Mouse (Mus musculus) limb, embryonic 11.5 days (tissue): ENCODE measurements at regions not wholly inside any gene's neighbourhood (a gene's known extent, or its start where the extent isn't known, plus 50 kb on each side); places are given as distances from the start of the nearest gene placed in this dataset.

Experiments
- ATAC-seq: fragments of 200-750 bp; cut with Nextera tagmentation; 2 replicates; pipeline ENCODE4 v1.8.0; 2017; ENCODE audit warnings: low read depth; ENCODE audit not compliant: insufficient number of reproducible peaks, low FRiP score, low TSS enrichment
- DNase-seq: peaks from one replicate; pipeline ENCODE4 v3.0.0-alpha.2; 2015; ENCODE audit warnings: low spot score
- H3K27ac ChIP-seq: fragments of 300-500 bp; sonication (generic); replicated peaks from 2 replicates; pipeline ENCODE4 v1.5.1; 2014; ENCODE audit warnings: low read depth, mild to moderate bottlenecking, low read length
- H3K27me3 ChIP-seq: fragments of 300-500 bp; sonication (generic); 2 replicates; pipeline ENCODE4 v1.6.1; 2014; ENCODE audit warnings: mild to moderate bottlenecking, low read length, mixed read lengths; ENCODE audit not compliant: control insufficient read depth, insufficient read depth
- H3K36me3 ChIP-seq: fragments of 300-500 bp; sonication (generic); 2 replicates; pipeline ENCODE4 v1.6.1; 2014; ENCODE audit warnings: mild to moderate bottlenecking, low read length, moderate library complexity, mixed read lengths; ENCODE audit not compliant: control insufficient read depth, insufficient read depth
- H3K4me1 ChIP-seq: fragments of 300-500 bp; sonication (generic); 2 replicates; pipeline ENCODE4 v1.6.1; 2014; ENCODE audit warnings: low read length, mixed read lengths; ENCODE audit not compliant: control insufficient read depth, insufficient read depth
- H3K4me2 ChIP-seq: fragments of 300-500 bp; sonication (generic); 2 replicates; pipeline ENCODE4 v1.6.1; 2014; ENCODE audit warnings: low read depth, mild to moderate bottlenecking, moderate library complexity; ENCODE audit not compliant: severe bottlenecking
- H3K4me3 ChIP-seq: fragments of 300-500 bp; sonication (generic); 2 replicates; pipeline ENCODE4 v1.5.1; 2014; ENCODE audit warnings: low read depth, low read length
- H3K9ac ChIP-seq: fragments of 300-500 bp; sonication (generic); 2 replicates; pipeline ENCODE4 v1.6.1; 2014; ENCODE audit warnings: mild to moderate bottlenecking, low read length
- H3K9me3 ChIP-seq: fragments of 300-500 bp; sonication (generic); 2 replicates; pipeline ENCODE4 v1.6.1; 2016; ENCODE audit warnings: low read length; ENCODE audit not compliant: control insufficient read depth
- WGBS: fragments of 180-500 bp; shearing (Covaris S2); extraction: QIAGEN DNeasy Blood & Tissue Kit; methylation state at CpG from one replicate; pipeline ENCODE4 v1.1.7; 2014; 5-methylcytosine and 5-hydroxymethylcytosine counted together

DNA sequence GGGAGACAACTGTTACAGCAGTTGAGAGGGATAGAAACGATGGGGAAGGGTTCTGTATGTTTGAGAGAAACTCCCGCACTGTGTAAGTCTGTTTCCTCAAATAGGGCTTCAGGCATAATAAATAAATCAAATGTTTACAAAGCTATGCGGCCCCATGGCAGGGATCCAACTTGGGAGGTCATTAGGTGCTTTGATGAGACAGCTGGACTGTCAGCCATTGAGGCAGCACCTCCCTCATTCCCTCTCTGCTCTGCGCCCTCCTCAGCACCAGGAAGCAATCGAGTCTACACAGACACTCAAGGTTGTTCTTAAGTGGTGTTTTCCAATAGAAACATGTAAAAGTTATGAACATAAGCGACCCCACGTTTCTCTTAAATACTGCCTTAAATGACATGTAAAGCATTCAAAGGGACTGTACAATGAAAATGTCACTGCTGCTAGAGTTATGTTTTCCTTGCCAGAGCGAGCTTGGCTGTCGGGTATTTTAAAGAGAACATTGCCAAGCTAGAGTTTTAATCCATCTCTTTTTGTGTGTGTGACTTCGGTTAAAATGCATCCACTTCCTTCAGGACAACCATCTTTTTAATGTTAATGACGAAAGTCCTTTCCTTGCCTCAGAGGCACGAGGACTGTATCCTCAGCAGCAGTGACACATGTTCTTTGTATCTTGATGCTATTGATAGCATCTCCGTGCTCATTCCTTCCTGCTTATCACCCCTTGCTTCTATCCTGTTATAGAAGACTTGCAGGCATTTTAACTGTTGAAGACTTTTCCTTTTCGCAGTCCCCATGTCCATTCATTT, 176.5 kb downstream of the Nup35 start:
- DNase-seq (no peak), ATAC-seq (no peak)
- H3K36me3 ChIP-seq, result no peaks in the 10 kb centered on the region
- WGBS, result 59% methylated on average over 14 of the region's 14 CpGs
- no peaks in the 10 kb centered on the region for H3K27me3 ChIP-seq
- no peak overlapping the region for H3K4me2 ChIP-seq
- H3K9me3 ChIP-seq, result no peaks in the 10 kb centered on the region
- H3K4me1 ChIP-seq, result no peaks in the 10 kb centered on the region
- no peak overlapping the region for H3K4me3 ChIP-seq
- no peak overlapping the region for H3K27ac ChIP-seq
- H3K9ac ChIP-seq, result no peak overlapping the region

DNA sequence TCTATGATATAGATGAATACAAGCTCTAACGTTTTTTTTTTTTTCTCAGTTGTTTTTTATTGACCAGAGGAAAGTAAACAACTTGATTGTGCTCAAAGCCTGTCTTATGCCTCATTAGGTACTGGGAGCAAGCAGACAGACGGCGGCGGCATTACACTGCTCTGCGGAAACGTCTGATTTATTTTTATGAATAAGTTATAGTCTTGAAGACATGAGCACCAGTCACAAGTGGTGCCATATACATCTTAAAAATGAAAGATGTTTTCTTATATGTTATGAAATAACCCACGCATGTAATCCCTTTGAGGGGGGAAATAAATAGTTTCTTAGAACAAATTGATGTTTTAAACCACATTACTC, 177.1 kb downstream of the Nup35 start:
- WGBS, result 73% methylated on average over 7 of the region's 7 CpGs

DNA sequence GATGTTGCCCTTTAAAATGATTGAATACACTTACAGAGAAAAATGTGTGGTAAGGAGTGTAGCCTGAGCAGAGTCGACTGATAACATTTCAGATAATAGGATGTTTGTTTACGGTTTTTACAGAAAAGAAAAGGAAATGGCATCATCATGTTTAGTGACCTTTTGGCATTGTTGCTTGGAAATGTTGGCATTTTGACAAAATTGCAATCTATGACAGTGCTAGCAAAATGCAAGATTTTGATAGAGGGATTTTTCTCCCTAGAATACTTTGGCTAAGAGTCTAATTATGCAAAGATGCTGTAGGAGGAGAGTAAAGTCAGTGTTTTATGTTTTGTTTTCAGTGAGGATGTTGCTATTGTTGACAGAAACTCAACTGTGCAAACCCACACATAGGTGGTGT, 202.2 kb downstream of the Nup35 start:
- H3K36me3 ChIP-seq, result no peaks in the 10 kb centered on the region
- 84% methylated on average over 2 of the region's 2 CpGs for WGBS
- DNase-seq, result no peak

More for the DNA sequence above, 177.1 kb downstream of the Nup35 start:
- Histone ChIP-seq H3K4me2 (no peak overlapping the region), H3K4me1 (no peaks in the 10 kb centered on the region), H3K4me3 (no peak overlapping the region), H3K36me3 (no peaks in the 10 kb centered on the region), H3K9ac (no peak overlapping the region), H3K27ac (no peak overlapping the region), H3K9me3 (no peaks in the 10 kb centered on the region), H3K27me3 (no peaks in the 10 kb centered on the region)
- ATAC-seq (no peak), DNase-seq (no peak)

DNA sequence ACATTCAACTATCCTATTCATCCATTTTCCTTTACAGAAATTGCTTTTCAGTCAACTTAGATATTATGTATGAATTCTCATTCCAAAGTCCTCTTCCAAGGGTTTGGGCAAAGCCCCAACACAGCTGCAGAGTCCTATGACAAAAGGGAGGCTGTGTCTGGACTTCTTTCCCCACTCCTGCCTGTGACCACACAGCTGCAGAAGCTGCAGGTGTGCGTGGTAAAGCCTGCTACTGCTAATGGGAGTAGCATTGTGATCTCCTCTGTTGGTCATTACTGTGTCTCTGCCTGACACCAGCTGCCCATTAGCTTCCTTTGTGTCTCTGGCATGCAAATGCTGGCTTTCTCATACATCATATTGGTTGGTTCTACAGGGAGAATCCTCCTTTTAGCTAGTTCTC, 234.0 kb downstream of the Nup35 start:
- no peaks in the 10 kb centered on the region for H3K9me3 ChIP-seq
- H3K27me3 ChIP-seq, result no peaks in the 10 kb centered on the region
- H3K4me2 ChIP-seq, result no peak overlapping the region
- no peak overlapping the region for H3K4me3 ChIP-seq
- no peak overlapping the region for H3K27ac ChIP-seq
- DNase-seq, result no peak
- 39% methylated on average over 1 of the region's 1 CpGs for WGBS
- ATAC-seq, result no peak
- H3K36me3 ChIP-seq, result no peaks in the 10 kb centered on the region
- H3K9ac ChIP-seq, result no peak overlapping the region
- no peaks in the 10 kb centered on the region for H3K4me1 ChIP-seq

More for the DNA sequence above, 202.2 kb downstream of the Nup35 start:
- H3K4me3 ChIP-seq, result no peak overlapping the region
- no peaks in the 10 kb centered on the region for H3K9me3 ChIP-seq
- H3K9ac ChIP-seq, result no peak overlapping the region
- no peak for ATAC-seq
- H3K27me3 ChIP-seq, result no peaks in the 10 kb centered on the region
- H3K4me2 ChIP-seq, result no peak overlapping the region
- no peak overlapping the region for H3K27ac ChIP-seq
- H3K4me1 ChIP-seq, result no peaks in the 10 kb centered on the region

DNA sequence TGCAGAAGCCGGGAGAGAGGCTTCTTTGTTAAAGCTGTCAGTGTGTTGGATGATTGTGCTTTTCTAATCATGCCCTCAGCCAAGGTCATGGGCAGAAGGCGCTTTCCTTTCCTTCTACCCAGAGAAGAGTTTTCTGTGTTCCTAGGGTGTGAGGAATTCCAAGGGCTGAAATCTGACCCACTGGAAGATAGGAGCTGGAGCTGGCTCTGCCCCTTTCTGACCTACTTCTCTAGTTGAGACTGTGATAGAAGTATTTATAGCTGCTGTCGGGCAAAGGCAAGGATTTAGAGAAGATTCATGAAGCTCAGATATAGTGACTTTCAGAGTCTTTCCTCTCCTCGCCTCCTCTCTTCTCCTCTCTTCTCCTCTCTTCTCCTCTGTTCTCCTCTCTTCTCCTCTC, 238.2 kb downstream of the Nup35 start:
- Histone ChIP-seq H3K9ac (no peak overlapping the region), H3K27me3 (no peaks in the 10 kb centered on the region), H3K4me1 (no peaks in the 10 kb centered on the region), H3K36me3 (no peaks in the 10 kb centered on the region), H3K9me3 (no peaks in the 10 kb centered on the region), H3K27ac (no peak overlapping the region), H3K4me2 (no peak overlapping the region), H3K4me3 (no peak overlapping the region)
- DNase-seq (no peak), ATAC-seq (no peak)
- 69% methylated on average over 4 of the region's 4 CpGs for WGBS

DNA sequence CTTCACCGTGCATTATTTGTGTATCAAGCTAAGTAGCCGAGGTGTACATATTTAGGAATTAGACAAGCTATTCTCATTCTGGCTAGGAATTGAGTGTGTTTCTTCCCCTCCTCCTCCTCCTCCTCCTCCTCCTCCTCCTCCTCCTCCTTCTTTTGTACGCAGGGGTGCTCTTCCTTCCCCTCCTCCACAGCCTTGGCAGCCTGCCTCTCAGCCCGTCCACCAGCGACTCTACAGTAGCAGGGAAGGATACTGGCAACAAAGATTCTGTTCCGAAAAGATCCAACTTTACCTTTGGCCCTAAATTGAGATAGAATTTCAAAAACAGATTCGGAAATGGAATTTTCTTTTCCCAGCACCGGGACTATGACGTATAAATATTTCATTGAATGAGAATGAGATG, 253.0 kb downstream of the Nup35 start:
- Histone ChIP-seq H3K9ac (no peak overlapping the region), H3K9me3 (no peaks in the 10 kb centered on the region), H3K27me3 (no peaks in the 10 kb centered on the region), H3K4me3 (no peak overlapping the region), H3K4me2 (no peak overlapping the region), H3K4me1 (no peaks in the 10 kb centered on the region), H3K27ac (no peak overlapping the region), H3K36me3 (no peaks in the 10 kb centered on the region)
- no peak for DNase-seq
- ATAC-seq, result no peak
- 71% methylated on average over 8 of the region's 9 CpGs for WGBS

DNA sequence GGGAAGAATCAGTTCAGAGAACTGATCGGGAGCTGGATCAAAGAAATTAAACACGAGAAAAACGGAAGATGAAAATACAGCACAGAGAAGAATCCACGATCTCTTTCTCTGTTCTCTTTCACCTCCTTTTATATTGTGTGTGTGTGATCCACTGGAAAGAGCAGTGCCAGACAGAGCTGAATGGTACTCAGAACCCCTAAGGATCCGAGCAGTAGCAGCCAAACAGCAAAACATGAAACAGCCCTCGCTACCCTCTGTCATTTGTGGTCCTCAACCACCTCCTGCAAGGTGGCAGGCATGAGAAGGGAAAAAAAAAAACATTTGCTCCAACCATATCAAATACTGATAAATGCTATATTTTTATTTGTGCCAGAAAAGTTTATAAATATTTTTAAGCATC, 253.4 kb downstream of the Nup35 start:
- H3K4me2 ChIP-seq, result no peak overlapping the region
- no peak overlapping the region for H3K4me3 ChIP-seq
- WGBS, result 85% methylated on average over 6 of the region's 6 CpGs
- no peaks in the 10 kb centered on the region for H3K36me3 ChIP-seq
- DNase-seq (no peak), ATAC-seq (no peak)
- no peaks in the 10 kb centered on the region for H3K9me3 ChIP-seq
- no peaks in the 10 kb centered on the region for H3K4me1 ChIP-seq
- no peak overlapping the region for H3K9ac ChIP-seq
- no peak overlapping the region for H3K27ac ChIP-seq
- H3K27me3 ChIP-seq, result no peaks in the 10 kb centered on the region

DNA sequence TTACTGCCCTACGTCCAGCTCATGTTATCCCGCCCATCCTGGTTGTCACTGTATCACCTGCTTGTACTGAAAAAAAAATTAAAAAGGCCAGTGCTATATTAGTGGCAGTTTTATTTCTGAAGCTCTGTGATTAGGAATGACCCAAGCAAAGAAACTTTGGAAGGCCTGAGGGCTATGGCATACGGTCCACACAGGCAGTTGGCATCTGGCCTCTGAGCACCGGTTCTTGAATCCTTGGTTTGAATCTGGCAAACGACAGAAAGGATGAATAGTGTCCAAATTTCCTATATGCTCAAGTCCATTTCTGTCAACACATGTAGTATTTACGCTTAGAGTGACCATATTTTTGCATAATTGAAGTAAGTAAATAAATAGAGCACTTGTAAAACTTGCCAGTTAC, 254.3 kb downstream of the Nup35 start:
- H3K4me2 ChIP-seq, result no peak overlapping the region
- H3K9ac ChIP-seq, result no peak overlapping the region
- DNase-seq, result no peak
- H3K27me3 ChIP-seq, result no peaks in the 10 kb centered on the region
- WGBS, result 87% methylated on average over 6 of the region's 6 CpGs
- ATAC-seq, result no peak
- H3K27ac ChIP-seq, result no peak overlapping the region
- H3K36me3 ChIP-seq, result no peaks in the 10 kb centered on the region
- H3K4me1 ChIP-seq, result no peaks in the 10 kb centered on the region
- no peak overlapping the region for H3K4me3 ChIP-seq
- no peaks in the 10 kb centered on the region for H3K9me3 ChIP-seq

DNA sequence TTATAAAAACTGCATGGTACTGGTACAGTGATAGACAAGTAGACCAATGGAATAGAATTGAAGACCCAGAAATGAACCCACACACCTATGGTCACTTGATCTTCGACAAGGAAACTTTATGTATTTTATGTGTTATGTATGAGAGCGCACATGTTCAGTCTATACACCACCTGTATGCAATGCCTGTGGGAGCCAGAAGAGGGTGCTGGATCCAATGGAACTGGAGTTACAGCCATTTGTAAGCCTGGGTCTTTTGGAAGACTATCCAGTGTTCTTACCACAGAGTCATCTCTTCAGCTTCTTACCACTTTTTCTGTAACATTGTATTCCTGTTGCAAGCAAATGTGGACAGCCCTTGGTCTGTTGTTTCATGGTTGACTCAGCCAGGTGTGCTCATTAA, 261.4 kb downstream of the Nup35 start:
- no peaks in the 10 kb centered on the region for H3K4me1 ChIP-seq
- no peak overlapping the region for H3K4me3 ChIP-seq
- WGBS, result 92% methylated on average over 2 of the region's 2 CpGs
- H3K36me3 ChIP-seq, result no peaks in the 10 kb centered on the region
- no peak overlapping the region for H3K27ac ChIP-seq
- DNase-seq (no peak), ATAC-seq (no peak)
- H3K9ac ChIP-seq, result no peak overlapping the region
- H3K9me3 ChIP-seq, result no peaks in the 10 kb centered on the region
- H3K4me2 ChIP-seq, result no peak overlapping the region
- no peaks in the 10 kb centered on the region for H3K27me3 ChIP-seq
